Mouse (Mus musculus): ENCODE data around the gene Kif21b. TPM values are rescaled to one million over a fixed set of nuclear protein-coding genes. Genes with fewer than 3 reads are reported as not detected.

Kif21b gene
- total and polyA plus RNA-seq, 3 experiments = 4.0 to 34.0 TPM; not detected in 1

DNA sequence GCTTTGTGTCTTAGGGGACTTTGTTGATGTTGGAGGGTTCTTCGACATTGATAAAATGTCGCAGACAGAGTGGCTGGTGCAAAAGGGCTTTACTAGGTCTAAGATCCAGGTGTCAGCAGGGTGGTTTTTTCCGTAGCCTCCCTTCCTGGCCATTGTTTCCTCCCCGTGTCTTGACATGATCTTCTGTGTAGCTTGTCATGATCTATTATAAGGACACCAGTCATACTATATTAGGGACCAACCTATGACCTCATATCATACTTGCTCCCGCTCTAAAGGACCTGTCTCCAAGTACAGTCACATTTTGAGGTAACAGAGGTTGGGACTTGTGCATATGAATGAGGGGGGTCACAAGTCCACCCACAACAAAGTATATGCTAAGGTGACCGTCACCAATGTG, 29.7 kb downstream of the Kif21b start:
- H3K36me3 ChIP-seq (ENCODE audit: control insufficient read depth in 1 of 2, insufficient read depth in 2 of 2, low read length in 2 of 2) = peaks cover 0 to 6% of the 10 kb centered on the region in 2 experiments; a peak in 1 of 4 replicates
- TF ChIP-seq HCFC1 (IDR thresholded peaks at IDR 0.05; ENCODE audit: low read depth, low read length) (no peak), SMC3 (IDR thresholded peaks at IDR 0.05; ENCODE audit: low read depth, low read length) (no peak), POLR2AphosphoS5 (IDR thresholded peaks at IDR 0.05; ENCODE audit: borderline replicate concordance, low read depth, low read length) (no peak), GATA1 (IDR thresholded peaks at IDR 0.05; ENCODE audit: low read depth, low read length) (no peak), ZNF384 (IDR thresholded peaks at IDR 0.05; ENCODE audit: low read depth, low read length) (no peak), USF2 (IDR thresholded peaks at IDR 0.05; ENCODE audit: borderline replicate concordance in 1 of 2, insufficient read depth in 1 of 2, low read depth in 1 of 2, low read length in 2 of 2) (no peak), MYC (IDR thresholded peaks at IDR 0.05; ENCODE audit: low read depth, low read length) (no peak), TCF12 (IDR thresholded peaks at IDR 0.05; ENCODE audit: low read depth, low read length) (no peak), MAZ (IDR thresholded peaks at IDR 0.05; ENCODE audit: low read depth, low read length) (no peak), ZC3H11A (IDR thresholded peaks at IDR 0.05; ENCODE audit: low read depth, low read length) (no peak), RCOR1 (IDR thresholded peaks at IDR 0.05; ENCODE audit: low read depth, low read length) (no peak)

DNA sequence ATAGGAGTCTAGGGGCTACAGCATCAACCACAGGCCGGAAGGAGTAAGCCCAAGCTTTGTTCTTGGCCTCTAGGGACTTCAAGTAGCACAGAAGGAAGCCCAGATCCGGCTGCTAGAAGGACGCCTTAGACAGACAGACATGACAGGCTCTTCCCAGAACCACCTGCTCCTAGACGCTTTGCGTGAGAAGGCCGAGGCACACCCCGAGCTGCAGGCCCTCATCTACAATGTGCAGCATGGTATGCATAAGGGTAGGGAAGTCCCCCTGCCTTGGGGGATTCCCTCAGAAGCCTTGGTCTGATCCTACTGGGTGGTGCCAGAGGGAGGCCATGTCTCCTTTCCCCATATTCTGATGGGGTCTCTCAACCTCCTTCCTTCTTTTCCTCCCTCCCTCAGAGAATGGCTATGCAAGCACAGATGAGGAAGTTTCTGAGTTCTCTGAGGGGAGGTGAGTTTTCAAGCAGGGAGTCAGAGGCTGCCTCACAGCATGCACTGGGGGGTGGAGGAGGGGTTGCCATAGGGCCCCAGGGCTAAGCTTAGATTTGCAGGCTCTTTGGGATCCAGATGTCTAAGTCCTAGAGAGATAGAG, 30.2 kb downstream of the Kif21b start:
- H3K4me1 ChIP-seq (ENCODE audit: control insufficient read depth in 1 of 2, insufficient read depth in 2 of 2, low read length in 2 of 2) = no peaks in the 10 kb centered on the region
- H3K9me3 ChIP-seq (replicated peaks; ENCODE audit: insufficient read depth, low read length) = no peaks in the 10 kb centered on the region
- H3K27me3 ChIP-seq (ENCODE audit: control insufficient read depth in 1 of 2, insufficient read depth in 2 of 2, low read length in 2 of 2) = no peaks in the 10 kb centered on the region
- TF ChIP-seq CHD2 (IDR thresholded peaks at IDR 0.05; ENCODE audit: low read length) (no peak), POLR2AphosphoS2 (IDR thresholded peaks at IDR 0.05; ENCODE audit: low read length) (no peak), TCF12 (IDR thresholded peaks at IDR 0.05; ENCODE audit: low read depth, low read length) (no peak), MYB (IDR thresholded peaks at IDR 0.05; ENCODE audit: low read depth, low read length) (no peak), SMC3 (IDR thresholded peaks at IDR 0.05; ENCODE audit: low read depth, low read length) (no peak)
- H3K27ac ChIP-seq (ENCODE audit: control insufficient read depth, low read depth, low read length) = no peak overlapping the region
- H3K79me2 ChIP-seq (ENCODE audit: control insufficient read depth, insufficient read depth, low read length, poor library complexity) = no peaks in the 10 kb centered on the region
- peaks cover 0 to 4% of the 10 kb centered on the region in 2 experiments; a peak in 1 of 4 replicates for H3K36me3 ChIP-seq (ENCODE audit: control insufficient read depth in 1 of 2, insufficient read depth in 2 of 2, low read length in 2 of 2)
- H3K4me3 ChIP-seq (ENCODE audit: control insufficient read depth in 1 of 2, insufficient read depth in 1 of 2, low read depth in 2 of 2, low read length in 2 of 2) = no peak overlapping the region
- no peak for DNase-seq (ENCODE audit: low read depth, low spot score)
- no peak overlapping the region for H3K9ac ChIP-seq (ENCODE audit: control insufficient read depth, low read depth, low read length, poor library complexity, severe bottlenecking)

More for the DNA sequence above, 29.7 kb downstream of the Kif21b start:
- no peak overlapping the region for H3K27ac ChIP-seq (ENCODE audit: control insufficient read depth, low read depth, low read length)
- H3K27me3 ChIP-seq (ENCODE audit: control insufficient read depth in 1 of 2, insufficient read depth in 2 of 2, low read length in 2 of 2) = no peaks in the 10 kb centered on the region
- no peaks in the 10 kb centered on the region for H3K9me3 ChIP-seq (replicated peaks; ENCODE audit: insufficient read depth, low read length)
- no peak for DNase-seq (ENCODE audit: low read depth, low spot score)
- no peak overlapping the region for H3K4me3 ChIP-seq (ENCODE audit: control insufficient read depth in 1 of 2, insufficient read depth in 1 of 2, low read depth in 2 of 2, low read length in 2 of 2)
- H3K79me2 ChIP-seq (ENCODE audit: control insufficient read depth, insufficient read depth, low read length, poor library complexity) = no peaks in the 10 kb centered on the region
- H3K4me1 ChIP-seq (ENCODE audit: control insufficient read depth in 1 of 2, insufficient read depth in 2 of 2, low read length in 2 of 2) = no peaks in the 10 kb centered on the region
- no peak overlapping the region for H3K9ac ChIP-seq (ENCODE audit: control insufficient read depth, low read depth, low read length, poor library complexity, severe bottlenecking)

DNA sequence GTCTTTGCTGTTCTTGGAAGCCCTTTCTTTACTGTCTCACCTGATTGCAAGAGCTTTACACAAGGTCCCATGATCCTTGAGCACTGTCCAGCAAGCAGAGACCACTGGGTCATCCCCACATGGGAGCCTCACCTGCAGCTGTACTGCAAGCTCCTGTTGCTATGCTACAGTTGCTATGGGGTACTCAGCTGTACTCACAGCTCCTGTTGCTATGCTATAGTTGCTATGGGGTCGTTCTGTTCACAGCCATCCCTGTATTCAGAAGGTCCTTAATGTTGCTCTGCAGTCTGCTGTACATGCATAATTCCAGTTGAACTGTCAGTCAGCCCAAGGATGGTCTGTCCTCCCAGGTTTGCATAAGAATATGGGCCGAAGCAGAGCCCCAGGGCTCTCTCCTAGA, 34.2 kb downstream of the Kif21b start:
- Histone ChIP-seq H3K9me3 (replicated peaks; ENCODE audit: insufficient read depth, low read length) (no peaks in the 10 kb centered on the region), H3K79me2 (ENCODE audit: control insufficient read depth, insufficient read depth, low read length, poor library complexity) (no peaks in the 10 kb centered on the region), H3K27me3 (ENCODE audit: control insufficient read depth in 1 of 2, insufficient read depth in 2 of 2, low read length in 2 of 2) (no peaks in the 10 kb centered on the region), H3K4me3 (ENCODE audit: control insufficient read depth in 1 of 2, insufficient read depth in 1 of 2, low read depth in 2 of 2, low read length in 2 of 2) (no peak overlapping the region), H3K4me1 (ENCODE audit: control insufficient read depth in 1 of 2, insufficient read depth in 2 of 2, low read length in 2 of 2) (no peaks in the 10 kb centered on the region), H3K9ac (ENCODE audit: control insufficient read depth, low read depth, low read length, poor library complexity, severe bottlenecking) (no peak overlapping the region), H3K36me3 (ENCODE audit: control insufficient read depth in 1 of 2, insufficient read depth in 2 of 2, low read length in 2 of 2) (peaks cover 0 to 4% of the 10 kb centered on the region in 2 experiments; a peak in 1 of 4 replicates), H3K27ac (ENCODE audit: control insufficient read depth, low read depth, low read length) (no peak overlapping the region)
- no peak for TF ChIP-seq ZC3H11A (IDR thresholded peaks at IDR 0.05; ENCODE audit: low read depth, low read length)
- no peak for DNase-seq (ENCODE audit: low read depth, low spot score)
